Mouse (Mus musculus) left cerebral cortex, postnatal 10 days (tissue): ENCODE measurements around the gene CN725425. TPM values are rescaled to one million over a fixed set of nuclear protein-coding genes. Genes with fewer than 3 reads are reported as not detected.

Experiments used
- DNase-seq, 2 experiments: peaks; one replicate each; pipeline ENCODE4 v3.0.0; 2021 to 2022; ENCODE audit warnings: low spot score in 2 of 2, mixed read lengths in 1 of 2; ENCODE audit errors: extremely low spot score in 1 of 2
- intact Hi-C: fragments of 180-260 bp; cut with DNase I; formaldehyde crosslinking; loops from one replicate; pipeline ENCODE4 v1.15.1; 2025
- total RNA-seq, 2 experiments: library from RNA; stranded (reverse); gene quantifications; 2 replicates each; pipeline ENCODE4 v1.2.3; 2021

CN725425 gene
- total RNA-seq, 2 experiments from 2014 or later: 0.24 to 0.30 TPM

DNA sequence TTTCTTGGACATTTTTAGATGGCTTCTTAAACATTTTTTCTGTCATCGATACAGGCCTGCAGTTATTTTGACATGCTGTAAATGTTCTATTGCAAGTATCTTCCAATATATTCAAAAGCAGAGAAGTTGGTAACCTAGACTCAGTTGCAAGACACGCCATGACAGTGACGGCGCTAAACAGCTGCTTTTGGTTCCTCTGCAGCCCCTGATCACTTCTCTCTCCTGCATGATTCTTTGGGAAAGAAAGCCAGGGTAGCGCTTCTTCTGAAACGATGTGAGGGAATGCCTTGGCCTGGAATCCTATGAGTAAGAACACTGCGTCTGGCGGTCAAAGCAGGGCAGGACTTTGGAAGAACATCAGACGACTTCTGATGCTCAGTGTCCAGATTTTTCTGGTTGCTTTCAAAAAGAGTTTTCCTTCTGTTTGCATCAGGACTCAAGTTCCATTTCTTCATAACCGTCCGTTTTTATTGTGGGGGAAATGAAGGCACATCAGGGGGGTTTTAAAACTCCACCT is 100.1 kb downstream of the CN725425 start:
- intact Hi-C loops: loop anchor here (10.0 kb wide), 1 partner anchor 105 kb away; the partner anchor contains the start of genes Abcd2 and CN725425
- no peak for DNase-seq

DNA sequence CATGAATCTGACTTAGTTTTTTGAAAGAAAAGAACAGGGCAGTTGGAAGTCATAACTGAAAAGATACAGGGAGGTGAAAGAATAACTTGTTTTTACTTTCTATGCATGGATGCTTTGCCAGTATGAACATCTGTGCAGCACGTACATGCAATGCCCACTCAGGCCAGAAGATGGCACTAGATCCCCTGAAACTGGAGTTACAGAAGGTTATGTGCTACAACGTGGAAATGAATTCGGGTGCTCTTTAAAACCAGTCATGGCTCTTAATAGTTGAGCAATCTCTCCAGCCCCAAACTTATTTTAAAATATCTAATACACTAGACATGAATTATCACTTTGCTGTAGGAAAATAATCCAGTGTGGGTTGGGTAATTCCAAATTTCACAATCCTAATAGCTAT is 102.1 kb downstream of the CN725425 start:
- DNase-seq: peak; percentile 84 to 85
- intact Hi-C loops: loop anchor here (5.0 to 10.0 kb wide), 2 partner anchors 271 to 453 kb away; partner anchors contain the start of gene Slc2a13

DNA sequence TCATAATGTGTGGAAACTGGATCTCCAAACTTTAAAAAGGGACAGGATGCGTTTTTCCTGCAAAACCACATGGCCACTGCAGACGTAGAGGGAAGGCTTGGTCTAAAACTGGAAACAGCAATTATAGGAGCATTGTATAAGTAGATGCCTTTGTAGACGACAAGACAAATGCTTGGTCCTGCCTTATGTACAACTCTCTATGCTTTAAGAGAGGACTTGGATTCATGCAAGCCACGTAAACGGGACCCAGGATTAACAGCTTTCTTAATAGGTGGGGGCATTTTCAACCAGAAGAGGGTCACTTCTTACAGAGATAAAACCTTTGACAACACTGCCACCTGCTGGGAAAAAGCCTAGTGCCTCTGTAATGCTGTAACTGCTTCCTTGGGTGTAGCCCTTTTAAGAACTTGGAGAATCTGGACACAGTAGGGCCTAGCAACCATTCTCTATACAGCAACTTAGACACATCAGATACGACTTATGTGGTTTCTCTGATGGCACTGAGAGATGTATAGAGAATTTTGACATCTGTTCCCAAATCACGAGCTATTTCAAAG is 105.1 kb downstream of the CN725425 start:
- intact Hi-C loops: loop anchor here (5.0 to 10.0 kb wide), 2 partner anchors 268 to 450 kb away; partner anchors contain the start of gene Slc2a13
- DNase-seq: peak; percentile 41 to 54

Other genes starting within 250 kb of the CN725425 start
- gene Kif21a, start 149.5 kb upstream of the CN725425 start, total RNA-seq: 10 to 100 TPM; 67.8 to 68.5 TPM
- 10 to 100 TPM; 25.0 to 27.5 TPM for gene Abcd2, start 7.7 kb upstream of the CN725425 start, total RNA-seq